Mouse (Mus musculus) thymus, adult 2 months (tissue): ENCODE results near the gene Mss51. TPM values are rescaled to one million over a fixed set of nuclear protein-coding genes. Genes with fewer than 3 reads are reported as not detected.
A peak's percentile ranks its signal among the peaks of the same experiment; 100 is the strongest.

Experiments used
- DNase-seq: peaks from one replicate; pipeline ENCODE4 v3.0.0; 2021
- H3K27ac ChIP-seq: fragments of 200-500 bp; 2 replicates; pipeline ENCODE4 v1.5.1; 2012; ENCODE audit warnings: low read length, control low read depth; ENCODE audit not compliant: control insufficient read depth, insufficient read depth
- H3K27me3 ChIP-seq: fragments of 200-500 bp; 2 replicates; pipeline ENCODE4 v1.6.1; 2012; ENCODE audit warnings: mild to moderate bottlenecking, low read length, moderate library complexity, mixed read lengths; ENCODE audit not compliant: control insufficient read depth, insufficient read depth
- H3K36me3 ChIP-seq: fragments of 200-500 bp; 2 replicates; pipeline ENCODE4 v1.6.1; 2012; ENCODE audit warnings: mild to moderate bottlenecking, low read length, moderate library complexity; ENCODE audit not compliant: control insufficient read depth, insufficient read depth
- H3K4me1 ChIP-seq: fragments of 200-500 bp; replicated peaks from 2 replicates; pipeline ENCODE4 v1.6.1; 2012; ENCODE audit warnings: low read length; ENCODE audit not compliant: control insufficient read depth, insufficient read depth
- H3K4me3 ChIP-seq: fragments of 200-500 bp; 2 replicates; pipeline ENCODE4 v1.5.1; 2012; ENCODE audit warnings: mild to moderate bottlenecking, low read length, control low read depth, moderate library complexity; ENCODE audit not compliant: control insufficient read depth, insufficient read depth
- CTCF ChIP-seq: fragments of 200-500 bp; IDR thresholded peaks from 2 replicates; pipeline ENCODE4 v1.5.1; 2012; ENCODE audit warnings: mild to moderate bottlenecking, control low read depth, low read length, moderate library complexity, borderline replicate concordance; ENCODE audit not compliant: control insufficient read depth, poor library complexity, insufficient read depth; ENCODE audit errors: extremely low read depth
- POLR2A ChIP-seq: fragments of 200-500 bp; IDR thresholded peaks from 2 replicates; pipeline ENCODE4 v1.6.1; 2012; ENCODE audit warnings: mild to moderate bottlenecking, low read length, control low read depth, moderate library complexity; ENCODE audit not compliant: control insufficient read depth, poor library complexity, insufficient read depth; ENCODE audit errors: extremely low read depth
- WGBS: fragments of 180-500 bp; shearing (Covaris S2); methylation state at CpG from one replicate; pipeline ENCODE4 v1.1.7; 2018; 5-methylcytosine and 5-hydroxymethylcytosine counted together
- polyA plus RNA-seq: library from polyadenylated mRNA; depleted of rRNA; stranded (reverse); fragments of >200 nt; gene quantifications from 2 replicates; pipeline ENCODE4 v1.2.3, GENCODE M21; 2012; rRNA removed

Gene Mss51
- polyA plus RNA-seq, 1 experiment: 3.9 TPM

GRCm38 (mm10) chr14:20458378-20458777 is 38.3 kb downstream of the Mss51 start:
- WGBS: 96% methylated on average over 9 of the region's 9 CpGs
- TF ChIP-seq CTCF: no peak

GRCm38 (mm10) chr14:20452929-20453328 is 43.8 kb downstream of the Mss51 start:
- no peak overlapping the region for H3K4me3 ChIP-seq
- TF ChIP-seq CTCF: no peak
- TF ChIP-seq POLR2A: no peak
- H3K27ac ChIP-seq: no peak overlapping the region
- whole genome bisulfite sequencing: 95% methylated on average over 5 of the region's 5 CpGs
- no peak for DNase-seq
- H3K36me3 ChIP-seq: peaks cover 21% of the 10 kb centered on the region; the same call in 1 of the 2 replicates
- H3K4me1 ChIP-seq: peaks cover 6% of the 10 kb centered on the region
- no peaks in the 10 kb centered on the region for H3K27me3 ChIP-seq

More at GRCm38 (mm10) chr14:20458378-20458777, 38.3 kb downstream of the Mss51 start:
- H3K27ac ChIP-seq: no peak overlapping the region
- DNase-seq: no peak
- no peaks in the 10 kb centered on the region for H3K4me1 ChIP-seq
- peaks cover 73% of the 10 kb centered on the region for H3K36me3 ChIP-seq
- H3K27me3 ChIP-seq: no peaks in the 10 kb centered on the region
- no peak overlapping the region for H3K4me3 ChIP-seq

GRCm38 (mm10) chr14:20451765-20452331 is 44.9 kb downstream of the Mss51 start, which contains the start of gene Cfap70:
Gene Cfap70 (minus strand): TSS chr14:20452226.
- 5% methylated on average over 15 of the region's 15 CpGs for WGBS
- peak; percentile 57 for DNase-seq
- Histone ChIP-seq H3K36me3 (peaks cover 14% of the 10 kb centered on the region; the same call in 1 of the 2 replicates), H3K27ac (no peak within 1 kb of the TSS), H3K27me3 (no peaks in the 10 kb centered on the region), H3K4me3 (no peak within 1 kb of the TSS), H3K4me1 (peaks cover 6% of the 10 kb centered on the region)
- TF ChIP-seq CTCF (no peak), POLR2A (no peak)

- H3K27me3 ChIP-seq: no peaks in the 10 kb centered on the region
- peaks cover 11% of the 10 kb centered on the region; the same call in 1 of the 2 replicates for H3K36me3 ChIP-seq
- no peak overlapping the region for H3K27ac ChIP-seq
- no peak overlapping the region for H3K4me3 ChIP-seq
- TF ChIP-seq CTCF (no peak), POLR2A (no peak)
- 12% methylated on average over 2 of the region's 2 CpGs for WGBS
- H3K4me1 ChIP-seq: peaks cover 6% of the 10 kb centered on the region
- no peak for DNase-seq
These were observed 45.4 kb downstream of the Mss51 start for GRCm38 (mm10) chr14:20451302-20451701.

GRCm38 (mm10) chr14:20447209-20447608 is 49.5 kb downstream of the Mss51 start:
- no peak for DNase-seq
- Histone ChIP-seq H3K4me3 (no peak overlapping the region), H3K36me3 (no peaks in the 10 kb centered on the region), H3K4me1 (peaks cover 6% of the 10 kb centered on the region), H3K27ac (no peak overlapping the region), H3K27me3 (no peaks in the 10 kb centered on the region)
- TF ChIP-seq CTCF (no peak), POLR2A (no peak)
- 83% methylated on average over 12 of the region's 12 CpGs for WGBS

- 93% methylated on average over 17 of the region's 17 CpGs for WGBS
- TF ChIP-seq CTCF (no peak), POLR2A (no peak)
- Histone ChIP-seq H3K36me3 (no peaks in the 10 kb centered on the region), H3K27me3 (no peaks in the 10 kb centered on the region), H3K27ac (no peak overlapping the region), H3K4me3 (no peak overlapping the region), H3K4me1 (no peaks in the 10 kb centered on the region)
- DNase-seq: no peak
These were observed 54.4 kb downstream of the Mss51 start for GRCm38 (mm10) chr14:20442252-20442651.

GRCm38 (mm10) chr14:20436976-20437375 is 59.7 kb downstream of the Mss51 start:
- no peaks in the 10 kb centered on the region for H3K36me3 ChIP-seq
- H3K27me3 ChIP-seq: no peaks in the 10 kb centered on the region
- no peak overlapping the region for H3K27ac ChIP-seq
- no peaks in the 10 kb centered on the region for H3K4me1 ChIP-seq
- no peak overlapping the region for H3K4me3 ChIP-seq
- 35% methylated on average over 6 of the region's 6 CpGs for WGBS
- DNase-seq: no peak
- TF ChIP-seq CTCF: no peak
- no peak for TF ChIP-seq POLR2A

Other genes starting within 250 kb of the Mss51 start
- gene Kcnk16, start 227.7 kb downstream of the Mss51 start, polyA plus RNA-seq: 0.40 and 0.43 TPM in 2 replicates
- gene Nudt13, start 202.2 kb downstream of the Mss51 start, polyA plus RNA-seq: 14.8 and 20.7 TPM in 2 replicates
- gene Ecd, start 148.8 kb downstream of the Mss51 start, polyA plus RNA-seq: 24.5 and 29.9 TPM in 2 replicates
- gene Fam149b, start 148.7 kb downstream of the Mss51 start, polyA plus RNA-seq: 28.4 and 34.5 TPM in 2 replicates
- 73.8 and 94.8 TPM in 2 replicates for gene Dnajc9, start 108.0 kb downstream of the Mss51 start, polyA plus RNA-seq
- gene Mrps16, start 103.3 kb downstream of the Mss51 start, polyA plus RNA-seq: 49.9 and 56.3 TPM in 2 replicates
- gene Cfap70, start 44.7 kb downstream of the Mss51 start, polyA plus RNA-seq: 0.06 TPM in 1 of 2 replicates, not detected in the other
- gene Anxa7, start 16.8 kb downstream of the Mss51 start, polyA plus RNA-seq: 82.2 and 91.8 TPM in 2 replicates
- gene Ppp3cb, start 49.7 kb upstream of the Mss51 start, polyA plus RNA-seq: 26.1 and 29.1 TPM in 2 replicates
- gene Usp54, start 144.2 kb upstream of the Mss51 start, polyA plus RNA-seq: 3.2 and 3.9 TPM in 2 replicates
- gene Myoz1, start 159.6 kb upstream of the Mss51 start, polyA plus RNA-seq: 0.82 TPM in 1 of 2 replicates, not detected in the other
- 0.51 and 2.8 TPM in 2 replicates for gene Synpo2l, start 171.5 kb upstream of the Mss51 start, polyA plus RNA-seq
- gene Sec24c, start 177.4 kb upstream of the Mss51 start, polyA plus RNA-seq: 486 and 497 TPM in 2 replicates
- 19.2 and 23.4 TPM in 2 replicates for gene Fut11, start 198.1 kb upstream of the Mss51 start, polyA plus RNA-seq
- gene Chchd1, start 206.1 kb upstream of the Mss51 start, polyA plus RNA-seq: 33.5 and 39.5 TPM in 2 replicates
- 296 and 301 TPM in 2 replicates for gene Zswim8, start 210.7 kb upstream of the Mss51 start, polyA plus RNA-seq
- gene Ndst2, start 237.7 kb upstream of the Mss51 start, polyA plus RNA-seq: 42.2 and 46.2 TPM in 2 replicates